Mouse (Mus musculus): Measurements from ENCODE around the gene Srebf2. TPM values are rescaled to one million over a fixed set of nuclear protein-coding genes. Genes with fewer than 3 reads are reported as not detected.

Srebf2 gene
- polyA plus RNA-seq, 1 experiment from 2014 or later, result 84.6 TPM

- ChIA-PET CTCF (interaction anchor here (1.2 to 1.5 kb wide), 2 partner anchors 19 to 43 kb away, joined by 3 read pairs; no protein-coding TSS in a partner anchor), POLR2A (no interaction called here)
- in situ Hi-C loops (cut with MboI; ENCODE audit: low pct_unique_long_range_greater_than_20kb), result no loop called here
- H3K27me3 ChIP-seq, result no peaks in the 10 kb centered on the region
- DNase-seq (ENCODE audit: low read depth, low spot score), result no peak
- no peak for TF ChIP-seq CTCF (IDR thresholded peaks at IDR 0.05)
- ATAC-seq, result no peak
These were observed 40.9 kb downstream of the Srebf2 start for GRCm38 (mm10) chr15:82187924-82188323.

- CTCF ChIA-PET, result interaction anchor here (0.8 to 2.1 kb wide), 8 partner anchors 8 to 47 kb away, joined by 3 to 9 read pairs (median 3); partner anchors contain the start of gene Srebf2
- DNase-seq (ENCODE audit: low read depth, low spot score), result no peak
- TF ChIP-seq CTCF (IDR thresholded peaks at IDR 0.05), result no peak
- in situ Hi-C loops (cut with MboI; ENCODE audit: low pct_unique_long_range_greater_than_20kb), result no loop called here
- no peak for ATAC-seq
- POLR2A ChIA-PET, result no interaction called here
- no peaks in the 10 kb centered on the region for H3K27me3 ChIP-seq
These were observed 41.7 kb downstream of the Srebf2 start for GRCm38 (mm10) chr15:82188481-82189240.

GRCm38 (mm10) chr15:82192617-82193016 is 45.6 kb downstream of the Srebf2 start:
- ChIA-PET POLR2A (no interaction called here), CTCF (no interaction called here)
- ATAC-seq (no peak), DNase-seq (ENCODE audit: low read depth, low spot score) (no peak)
- H3K27me3 ChIP-seq, result no peaks in the 10 kb centered on the region
- TF ChIP-seq CTCF (IDR thresholded peaks at IDR 0.05), result no peak
- in situ Hi-C loops (cut with MboI; ENCODE audit: low pct_unique_long_range_greater_than_20kb), result no loop called here

- ATAC-seq (no peak), DNase-seq (ENCODE audit: low read depth, low spot score) (no peak)
- in situ Hi-C loops (cut with MboI; ENCODE audit: low pct_unique_long_range_greater_than_20kb), result no loop called here
- TF ChIP-seq CTCF (IDR thresholded peaks at IDR 0.05), result no peak
- ChIA-PET CTCF (interaction anchor here (0.8 kb wide), 1 partner anchor 15 kb away, joined by 3 read pairs; no protein-coding TSS in a partner anchor), POLR2A (no interaction called here)
- H3K27me3 ChIP-seq, result no peaks in the 10 kb centered on the region
These were observed 49.3 kb downstream of the Srebf2 start for GRCm38 (mm10) chr15:82196300-82196699.

DNA sequence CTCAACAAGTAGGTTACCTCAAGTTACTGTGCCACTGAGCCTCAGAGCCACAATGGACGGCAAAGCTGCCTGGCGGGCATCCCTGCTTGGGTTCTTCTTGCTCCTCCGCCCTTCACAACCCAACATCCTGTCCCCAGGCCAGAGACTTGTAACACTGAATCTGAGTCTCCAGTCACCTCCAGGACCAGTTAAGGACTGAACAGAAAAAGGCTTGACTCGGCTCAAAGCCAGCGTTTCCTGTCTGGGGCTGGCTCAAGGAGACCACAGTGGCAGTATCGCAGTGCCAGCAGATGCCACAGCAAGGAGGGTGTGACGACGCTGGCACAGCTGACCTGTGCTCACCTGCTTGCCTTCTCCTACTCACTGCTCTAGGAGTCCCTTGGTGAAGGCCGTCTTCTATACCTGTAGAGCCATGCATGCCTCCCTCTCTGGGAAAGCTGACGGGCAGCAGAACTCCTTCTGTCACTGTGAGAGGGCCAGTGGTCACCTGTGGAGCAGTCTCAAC is 50.3 kb downstream of the Srebf2 start:
- ChIA-PET CTCF (no interaction called here), POLR2A (no interaction called here)
- TF ChIP-seq CTCF (IDR thresholded peaks at IDR 0.05), result no peak
- in situ Hi-C loops (cut with MboI; ENCODE audit: low pct_unique_long_range_greater_than_20kb), result no loop called here
- H3K27me3 ChIP-seq, result no peaks in the 10 kb centered on the region
- ATAC-seq, result no peak
- DNase-seq (ENCODE audit: low read depth, low spot score), result no peak

DNA sequence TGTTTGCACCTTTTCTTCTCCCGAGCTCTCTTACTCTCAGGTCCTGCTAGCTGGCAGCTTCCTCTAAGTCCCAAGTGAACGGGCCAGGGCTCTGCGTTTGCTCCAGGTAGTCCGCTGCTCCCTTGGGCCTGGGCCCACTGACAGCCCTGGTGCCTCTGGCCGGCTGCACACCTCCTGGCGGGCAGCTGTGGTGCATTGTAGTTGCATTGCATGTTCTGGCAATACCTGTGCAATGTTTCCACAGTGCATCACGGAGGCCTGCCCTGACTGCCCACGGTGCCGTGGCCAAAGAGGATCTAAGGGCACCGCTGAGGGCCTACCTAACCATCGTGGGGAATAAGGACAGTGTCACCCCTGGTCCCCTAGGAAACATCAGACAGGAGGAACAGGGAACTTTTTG is 51.0 kb downstream of the Srebf2 start:
- no peaks in the 10 kb centered on the region for H3K27me3 ChIP-seq
- ChIA-PET CTCF (no interaction called here), POLR2A (no interaction called here)
- in situ Hi-C loops (cut with MboI; ENCODE audit: low pct_unique_long_range_greater_than_20kb), result no loop called here
- ATAC-seq, result no peak
- TF ChIP-seq CTCF (IDR thresholded peaks at IDR 0.05), result no peak
- DNase-seq (ENCODE audit: low read depth, low spot score), result no peak

DNA sequence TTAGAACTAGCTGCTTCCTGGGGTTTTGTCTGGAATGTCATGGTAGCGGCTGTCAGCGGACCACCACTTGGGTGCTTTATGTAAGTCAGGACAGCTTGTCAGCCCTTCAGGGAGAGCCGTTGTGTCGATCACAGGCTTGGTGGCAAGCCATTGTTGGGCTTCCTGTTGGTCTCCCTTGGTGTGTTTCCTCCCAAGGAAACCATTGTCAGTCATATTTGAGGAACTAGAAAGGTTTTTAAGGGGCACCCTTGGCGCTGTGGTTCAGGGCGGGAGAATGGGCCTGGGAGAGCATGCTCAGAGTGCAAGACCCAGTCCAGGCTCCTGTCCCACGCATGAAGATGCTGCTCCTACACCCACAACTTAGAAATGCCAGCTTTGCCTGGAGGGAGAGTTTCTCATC is 51.4 kb downstream of the Srebf2 start:
- in situ Hi-C loops (cut with MboI; ENCODE audit: low pct_unique_long_range_greater_than_20kb), result no loop called here
- TF ChIP-seq CTCF (IDR thresholded peaks at IDR 0.05), result no peak
- ATAC-seq (no peak), DNase-seq (ENCODE audit: low read depth, low spot score) (no peak)
- ChIA-PET CTCF (no interaction called here), POLR2A (no interaction called here)
- H3K27me3 ChIP-seq, result no peaks in the 10 kb centered on the region

DNA sequence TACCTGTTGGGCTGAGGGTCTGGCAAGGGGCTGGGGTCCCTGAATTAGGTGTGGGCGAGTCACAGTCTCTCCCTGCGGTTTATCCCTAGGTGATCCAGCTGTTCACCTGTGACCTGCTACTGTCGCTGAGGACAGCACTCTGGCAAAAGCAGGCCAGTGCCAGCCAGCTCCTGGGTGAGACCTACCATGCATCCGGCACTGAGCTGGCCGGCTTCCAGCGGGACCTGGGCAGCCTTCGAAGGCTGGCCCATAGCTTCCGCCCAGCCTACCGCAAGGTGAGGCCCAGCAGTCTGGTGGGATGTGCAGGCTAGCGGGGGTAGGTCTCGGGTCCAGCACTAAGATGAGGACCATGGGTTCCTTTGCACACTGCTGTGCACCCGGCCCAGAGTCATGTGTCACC is 52.6 kb downstream of the Srebf2 start:
- ChIA-PET CTCF (no interaction called here), POLR2A (no interaction called here)
- in situ Hi-C loops (cut with MboI; ENCODE audit: low pct_unique_long_range_greater_than_20kb), result no loop called here
- no peak for TF ChIP-seq CTCF (IDR thresholded peaks at IDR 0.05)
- H3K27me3 ChIP-seq, result no peaks in the 10 kb centered on the region
- peak; percentile 8 for ATAC-seq
- no peak for DNase-seq (ENCODE audit: low read depth, low spot score)

GRCm38 (mm10) chr15:82202086-82202485 is 55.1 kb downstream of the Srebf2 start:
- TF ChIP-seq CTCF (IDR thresholded peaks at IDR 0.05), result no peak
- ChIA-PET POLR2A (no interaction called here), CTCF (interaction anchor here (1.0 kb wide), 1 partner anchor 13 kb away, joined by 3 read pairs; no protein-coding TSS in a partner anchor)
- H3K27me3 ChIP-seq, result no peaks in the 10 kb centered on the region
- ATAC-seq (no peak), DNase-seq (ENCODE audit: low read depth, low spot score) (no peak)
- in situ Hi-C loops (cut with MboI; ENCODE audit: low pct_unique_long_range_greater_than_20kb), result no loop called here

DNA sequence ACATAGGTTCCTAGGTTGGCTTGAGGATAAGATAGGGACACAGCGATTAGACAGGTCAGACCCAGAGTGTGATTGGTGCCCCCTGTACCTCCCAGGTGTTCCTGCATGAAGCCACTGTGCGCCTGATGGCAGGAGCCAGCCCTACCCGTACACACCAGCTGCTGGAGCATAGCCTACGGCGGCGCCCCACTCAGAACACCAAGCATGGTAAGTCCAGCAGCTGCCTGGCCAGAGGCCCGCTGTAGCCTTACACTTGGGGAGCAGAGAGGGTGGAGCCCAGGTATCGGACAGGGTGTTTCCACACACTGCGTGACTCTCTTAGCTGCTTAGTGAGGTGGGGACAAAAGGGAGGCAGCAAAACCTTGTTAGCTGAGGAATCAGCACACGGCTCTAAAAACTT is 56.1 kb downstream of the Srebf2 start:
- no peak for ATAC-seq
- POLR2A ChIA-PET, result no interaction called here
- DNase-seq (ENCODE audit: low read depth, low spot score), result no peak
- TF ChIP-seq CTCF (IDR thresholded peaks at IDR 0.05), result no peak
- no peaks in the 10 kb centered on the region for H3K27me3 ChIP-seq
- in situ Hi-C loops (cut with MboI; ENCODE audit: low pct_unique_long_range_greater_than_20kb), result no loop called here
- CTCF ChIA-PET, result no interaction called here

DNA sequence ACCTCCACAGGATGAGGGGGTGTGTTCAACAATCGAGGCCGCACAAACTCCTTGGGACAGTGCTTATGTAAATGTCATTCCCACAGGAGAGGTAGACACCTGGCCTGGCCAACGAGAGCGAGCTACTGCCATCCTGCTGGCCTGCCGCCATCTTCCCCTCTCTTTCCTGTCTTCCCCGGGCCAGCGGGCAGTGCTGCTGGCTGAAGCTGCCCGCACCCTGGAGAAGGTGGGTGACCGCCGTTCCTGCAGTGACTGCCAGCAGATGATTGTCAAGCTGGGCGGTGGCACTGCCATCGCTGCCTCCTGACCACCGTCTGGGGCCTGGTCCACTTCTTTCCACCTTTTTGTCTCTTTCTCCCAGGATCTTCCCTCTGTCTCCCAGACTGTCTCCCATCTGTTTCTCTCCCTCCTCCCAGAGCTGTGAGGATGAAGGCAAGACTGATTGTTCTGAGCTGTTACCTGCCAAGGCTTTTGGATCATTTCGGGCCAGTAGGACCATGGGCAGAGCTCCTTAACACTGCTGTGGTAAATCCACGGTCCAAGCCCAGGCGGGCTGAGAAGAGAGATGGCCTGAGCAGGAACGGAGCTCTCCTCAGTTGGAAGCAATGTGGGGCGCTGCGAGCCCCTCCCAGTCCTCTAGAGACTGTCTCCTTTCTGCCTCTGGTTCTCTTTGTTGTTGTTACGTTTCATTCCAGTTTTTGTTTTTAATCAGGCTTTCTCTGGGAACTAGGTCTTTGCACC is 56.8 kb downstream of the Srebf2 start:
- in situ Hi-C loops (cut with MboI; ENCODE audit: low pct_unique_long_range_greater_than_20kb), result no loop called here
- POLR2A ChIA-PET, result no interaction called here
- no peak for TF ChIP-seq CTCF (IDR thresholded peaks at IDR 0.05)
- H3K27me3 ChIP-seq, result no peaks in the 10 kb centered on the region
- CTCF ChIA-PET, result no interaction called here
- DNase-seq (ENCODE audit: low read depth, low spot score), result no peak
- no peak for ATAC-seq
